Mouse (Mus musculus): ENCODE data around the gene Celf2. TPM values are rescaled to one million over a fixed set of nuclear protein-coding genes. Genes with fewer than 3 reads are reported as not detected.

Gene Celf2
- total RNA-seq, 1 experiment = 3.7 TPM

- Histone ChIP-seq H3K4me3 (ENCODE audit: insufficient read depth in 1 of 2, low read depth in 1 of 2, low read length in 2 of 2, poor library complexity in 1 of 2, severe bottlenecking in 1 of 2) (no peak overlapping the region), H3K9me3 (ENCODE audit: control insufficient read depth, insufficient read depth, low read depth, low read length) (no peaks in the 10 kb centered on the region), H3K9ac (ENCODE audit: insufficient read depth, low read depth, low read length, poor library complexity, severe bottlenecking) (no peak overlapping the region), H3K36me3 (ENCODE audit: control insufficient read depth, insufficient read depth, low read length, poor library complexity, severe bottlenecking) (no peaks in the 10 kb centered on the region), H3K27ac (ENCODE audit: insufficient read depth, low read depth, low read length, poor library complexity, severe bottlenecking) (no peak overlapping the region), H3K4me1 (ENCODE audit: control insufficient read depth in 2 of 2, insufficient read depth in 2 of 2, low read length in 2 of 2, poor library complexity in 1 of 2) (no peaks in the 10 kb centered on the region)
- TF ChIP-seq HCFC1 (IDR thresholded peaks at IDR 0.05; ENCODE audit: borderline replicate concordance, insufficient read depth, low read length) (no peak), ZC3H11A (IDR thresholded peaks at IDR 0.05; ENCODE audit: borderline replicate concordance, low read depth, low read length) (no peak), CHD2 (IDR thresholded peaks at IDR 0.05; ENCODE audit: low read depth, low read length) (no peak), MAFK (IDR thresholded peaks at IDR 0.05; ENCODE audit: insufficient read depth, low read depth, low read length) (no peak), ZNF384 (IDR thresholded peaks at IDR 0.05; ENCODE audit: low read depth, low read length) (no peak)
- no peak for DNase-seq (ENCODE audit: low read depth, low spot score)
- in situ Hi-C loops (cut with MboI; ENCODE audit: low sequenced_read_pairs in 2 of 2, unreplicated experiment in 2 of 2) = no loop called here
Observed at GRCm38 (mm10) chr2:7145541-7146043, 363.8 kb downstream of the Celf2 start.

- Histone ChIP-seq H3K4me3 (ENCODE audit: insufficient read depth in 1 of 2, low read depth in 1 of 2, low read length in 2 of 2, poor library complexity in 1 of 2, severe bottlenecking in 1 of 2) (no peak overlapping the region), H3K36me3 (ENCODE audit: control insufficient read depth, insufficient read depth, low read length, poor library complexity, severe bottlenecking) (no peaks in the 10 kb centered on the region), H3K9me3 (ENCODE audit: control insufficient read depth, insufficient read depth, low read depth, low read length) (no peaks in the 10 kb centered on the region), H3K9ac (ENCODE audit: insufficient read depth, low read depth, low read length, poor library complexity, severe bottlenecking) (no peak overlapping the region), H3K4me1 (ENCODE audit: control insufficient read depth in 2 of 2, insufficient read depth in 2 of 2, low read length in 2 of 2, poor library complexity in 1 of 2) (no peaks in the 10 kb centered on the region), H3K27ac (ENCODE audit: insufficient read depth, low read depth, low read length, poor library complexity, severe bottlenecking) (no peak overlapping the region)
- in situ Hi-C loops (cut with MboI; ENCODE audit: low sequenced_read_pairs in 2 of 2, unreplicated experiment in 2 of 2) = no loop called here
- no peak for TF ChIP-seq ZC3H11A (IDR thresholded peaks at IDR 0.05; ENCODE audit: borderline replicate concordance, low read depth, low read length)
- no peak for TF ChIP-seq MAFK (IDR thresholded peaks at IDR 0.05; ENCODE audit: insufficient read depth, low read depth, low read length)
- no peak for DNase-seq (ENCODE audit: low read depth, low spot score)
Observed at GRCm38 (mm10) chr2:7144871-7145270, 364.5 kb downstream of the Celf2 start.

- Histone ChIP-seq H3K9ac (ENCODE audit: insufficient read depth, low read depth, low read length, poor library complexity, severe bottlenecking) (no peak overlapping the region), H3K4me1 (ENCODE audit: control insufficient read depth in 2 of 2, insufficient read depth in 2 of 2, low read length in 2 of 2, poor library complexity in 1 of 2) (no peaks in the 10 kb centered on the region; a peak in 1 of 4 replicates), H3K27ac (ENCODE audit: insufficient read depth, low read depth, low read length, poor library complexity, severe bottlenecking) (no peak overlapping the region), H3K4me3 (ENCODE audit: insufficient read depth in 1 of 2, low read depth in 1 of 2, low read length in 2 of 2, poor library complexity in 1 of 2, severe bottlenecking in 1 of 2) (no peak overlapping the region), H3K9me3 (ENCODE audit: control insufficient read depth, insufficient read depth, low read depth, low read length) (no peaks in the 10 kb centered on the region), H3K36me3 (ENCODE audit: control insufficient read depth, insufficient read depth, low read length, poor library complexity, severe bottlenecking) (no peaks in the 10 kb centered on the region)
- no peak for TF ChIP-seq ZNF384 (IDR thresholded peaks at IDR 0.05; ENCODE audit: low read depth, low read length)
- no peak for TF ChIP-seq ZC3H11A (IDR thresholded peaks at IDR 0.05; ENCODE audit: borderline replicate concordance, low read depth, low read length)
- no peak for TF ChIP-seq CHD2 (IDR thresholded peaks at IDR 0.05; ENCODE audit: low read depth, low read length)
- TF ChIP-seq HCFC1 (IDR thresholded peaks at IDR 0.05; ENCODE audit: borderline replicate concordance, insufficient read depth, low read length) = no peak
- no peak for TF ChIP-seq MAFK (IDR thresholded peaks at IDR 0.05; ENCODE audit: insufficient read depth, low read depth, low read length)
- in situ Hi-C loops (cut with MboI; ENCODE audit: low sequenced_read_pairs in 2 of 2, unreplicated experiment in 2 of 2) = no loop called here
- DNase-seq (ENCODE audit: low read depth, low spot score) = no peak
Observed at GRCm38 (mm10) chr2:7123366-7123765, 386.0 kb downstream of the Celf2 start.

- H3K9ac ChIP-seq (ENCODE audit: insufficient read depth, low read depth, low read length, poor library complexity, severe bottlenecking) = no peak overlapping the region
- no peaks in the 10 kb centered on the region for H3K36me3 ChIP-seq (ENCODE audit: control insufficient read depth, insufficient read depth, low read length, poor library complexity, severe bottlenecking)
- H3K4me1 ChIP-seq (ENCODE audit: control insufficient read depth in 2 of 2, insufficient read depth in 2 of 2, low read length in 2 of 2, poor library complexity in 1 of 2) = peaks cover 0 to 2% of the 10 kb centered on the region in 2 experiments; a peak in 1 of 4 replicates
- no peak overlapping the region for H3K4me3 ChIP-seq (ENCODE audit: insufficient read depth in 1 of 2, low read depth in 1 of 2, low read length in 2 of 2, poor library complexity in 1 of 2, severe bottlenecking in 1 of 2)
- TF ChIP-seq ZNF384 (IDR thresholded peaks at IDR 0.05; ENCODE audit: low read depth, low read length) (no peak), CHD2 (IDR thresholded peaks at IDR 0.05; ENCODE audit: low read depth, low read length) (no peak), MAFK (IDR thresholded peaks at IDR 0.05; ENCODE audit: insufficient read depth, low read depth, low read length) (0 out of 2 replicates have a peak, but pooled peaks have one; percentile 17), HCFC1 (IDR thresholded peaks at IDR 0.05; ENCODE audit: borderline replicate concordance, insufficient read depth, low read length) (no peak)
- in situ Hi-C loops (cut with MboI; ENCODE audit: low sequenced_read_pairs in 2 of 2, unreplicated experiment in 2 of 2) = no loop called here
- DNase-seq (ENCODE audit: low read depth, low spot score) = no peak
- no peak overlapping the region for H3K27ac ChIP-seq (ENCODE audit: insufficient read depth, low read depth, low read length, poor library complexity, severe bottlenecking)
- H3K9me3 ChIP-seq (ENCODE audit: control insufficient read depth, insufficient read depth, low read depth, low read length) = no peaks in the 10 kb centered on the region
Observed at GRCm38 (mm10) chr2:7115801-7116200, 393.6 kb downstream of the Celf2 start.

GRCm38 (mm10) chr2:7115161-7115560, 394.2 kb downstream of the Celf2 start:
- Histone ChIP-seq H3K4me1 (ENCODE audit: control insufficient read depth in 2 of 2, insufficient read depth in 2 of 2, low read length in 2 of 2, poor library complexity in 1 of 2) (peaks cover 0 to 2% of the 10 kb centered on the region in 2 experiments; a peak in 1 of 4 replicates), H3K9me3 (ENCODE audit: control insufficient read depth, insufficient read depth, low read depth, low read length) (no peaks in the 10 kb centered on the region), H3K27ac (ENCODE audit: insufficient read depth, low read depth, low read length, poor library complexity, severe bottlenecking) (no peak overlapping the region), H3K36me3 (ENCODE audit: control insufficient read depth, insufficient read depth, low read length, poor library complexity, severe bottlenecking) (no peaks in the 10 kb centered on the region), H3K9ac (ENCODE audit: insufficient read depth, low read depth, low read length, poor library complexity, severe bottlenecking) (no peak overlapping the region), H3K4me3 (ENCODE audit: insufficient read depth in 1 of 2, low read depth in 1 of 2, low read length in 2 of 2, poor library complexity in 1 of 2, severe bottlenecking in 1 of 2) (no peak overlapping the region)
- no peak for DNase-seq (ENCODE audit: low read depth, low spot score)
- no peak for TF ChIP-seq ZC3H11A (IDR thresholded peaks at IDR 0.05; ENCODE audit: borderline replicate concordance, low read depth, low read length)
- no peak for TF ChIP-seq MAFK (IDR thresholded peaks at IDR 0.05; ENCODE audit: insufficient read depth, low read depth, low read length)
- TF ChIP-seq CHD2 (IDR thresholded peaks at IDR 0.05; ENCODE audit: low read depth, low read length) = no peak
- TF ChIP-seq HCFC1 (IDR thresholded peaks at IDR 0.05; ENCODE audit: borderline replicate concordance, insufficient read depth, low read length) = no peak
- TF ChIP-seq ZNF384 (IDR thresholded peaks at IDR 0.05; ENCODE audit: low read depth, low read length) = no peak
- in situ Hi-C loops (cut with MboI; ENCODE audit: low sequenced_read_pairs in 2 of 2, unreplicated experiment in 2 of 2) = no loop called here

Measured in ES-E14 (cell line).